Mouse (Mus musculus) limb, embryonic 12.5 days (tissue): Measurements from ENCODE around the gene Sgf29. TPM values are rescaled to one million over a fixed set of nuclear protein-coding genes. Genes with fewer than 3 reads are reported as not detected.

Source experiments
- ATAC-seq: fragments of 200-750 bp; cut with Nextera tagmentation; 2 replicates; pipeline ENCODE4 v1.8.0; 2017; ENCODE audit warnings: low read depth, moderate TSS enrichment; ENCODE audit not compliant: insufficient number of reproducible peaks, insufficient read depth, low FRiP score, low TSS enrichment
- H3K27ac ChIP-seq: fragments of 300-500 bp; sonication (generic); 2 replicates; pipeline ENCODE4 v1.5.1; 2016; ENCODE audit warnings: mild to moderate bottlenecking, moderate library complexity
- H3K27me3 ChIP-seq: fragments of 300-500 bp; sonication (generic); 2 replicates; pipeline ENCODE4 v1.6.1; 2016; ENCODE audit warnings: mild to moderate bottlenecking, moderate library complexity
- H3K36me3 ChIP-seq: fragments of 300-500 bp; sonication (generic); 2 replicates; pipeline ENCODE4 v1.6.1; 2016; ENCODE audit warnings: mild to moderate bottlenecking, moderate library complexity
- H3K4me1 ChIP-seq: fragments of 300-500 bp; sonication (generic); replicated peaks from 2 replicates; pipeline ENCODE4 v1.6.1; 2016
- H3K4me2 ChIP-seq: fragments of 300-500 bp; sonication (generic); 2 replicates; pipeline ENCODE4 v1.6.1; 2016; ENCODE audit warnings: mild to moderate bottlenecking, moderate library complexity
- H3K4me3 ChIP-seq: fragments of 300-500 bp; sonication (generic); replicated peaks from 2 replicates; pipeline ENCODE4 v1.5.1; 2016; ENCODE audit warnings: mild to moderate bottlenecking
- H3K9ac ChIP-seq: fragments of 300-500 bp; sonication (generic); replicated peaks from 2 replicates; pipeline ENCODE4 v1.6.1; 2016; ENCODE audit warnings: mild to moderate bottlenecking, moderate library complexity
- H3K9me3 ChIP-seq: fragments of 300-500 bp; sonication (generic); 2 replicates; pipeline ENCODE4 v1.6.1; 2016; ENCODE audit warnings: mild to moderate bottlenecking, moderate library complexity
- WGBS: fragments of 180-500 bp; shearing (Covaris S2); methylation state at CpG from one replicate; pipeline ENCODE4 v1.1.7; 2016; 5-methylcytosine and 5-hydroxymethylcytosine counted together
- polyA plus RNA-seq: library from polyadenylated mRNA; unstranded; fragments of >200 nt; fragmentation: Nextera tagmentation; extraction: Ambion mirVana; gene quantifications from 2 replicates; pipeline ENCODE4 v1.2.1, GENCODE M21; 2016

Sgf29 gene
- polyA plus RNA-seq, 1 experiment from 2014 or later: 47.7 TPM

- WGBS: 89% methylated on average over 19 of the region's 19 CpGs
- ATAC-seq: no peak
- Histone ChIP-seq H3K4me2 (no peak within 1 kb of the TSS), H3K9ac (no peak within 1 kb of the TSS), H3K9me3 (0 out of 2 replicates have a peak, but pooled peaks cover 4% of the 10 kb centered on the region), H3K27ac (no peak within 1 kb of the TSS), H3K27me3 (peaks cover 40% of the 10 kb centered on the region), H3K4me1 (peaks cover 18% of the 10 kb centered on the region), H3K4me3 (no peak within 1 kb of the TSS), H3K36me3 (no peaks in the 10 kb centered on the region)
These were observed 58.5 kb downstream of the Sgf29 start, which contains the start of gene Coro1a for GRCm38 (mm10) chr7:126707442-126708174. Gene Coro1a (minus strand): TSS chr7:126707787.

- no peak overlapping the region for H3K4me2 ChIP-seq
- H3K27me3 ChIP-seq: peaks cover 32% of the 10 kb centered on the region
- 0 out of 2 replicates have a peak, but pooled peaks cover 4% of the 10 kb centered on the region for H3K9me3 ChIP-seq
- ATAC-seq: no peak
- peaks cover 16% of the 10 kb centered on the region for H3K4me1 ChIP-seq
- H3K27ac ChIP-seq: no peak overlapping the region
- H3K36me3 ChIP-seq: no peaks in the 10 kb centered on the region
- no peak overlapping the region for H3K4me3 ChIP-seq
- H3K9ac ChIP-seq: no peak overlapping the region
- WGBS: 81% methylated on average over 10 of the region's 10 CpGs
These were observed 59.3 kb downstream of the Sgf29 start for GRCm38 (mm10) chr7:126708175-126708952.

GRCm38 (mm10) chr7:126710266-126710665 lies 61.2 kb downstream of the Sgf29 start:
- no peak for ATAC-seq
- 0 out of 2 replicates have a peak, but pooled peaks cover 4% of the 10 kb centered on the region for H3K9me3 ChIP-seq
- peaks cover 14% of the 10 kb centered on the region for H3K27me3 ChIP-seq
- H3K36me3 ChIP-seq: no peaks in the 10 kb centered on the region
- WGBS: 68% methylated on average over 4 of the region's 4 CpGs
- H3K9ac ChIP-seq: no peak overlapping the region
- H3K27ac ChIP-seq: no peak overlapping the region
- peaks cover under 1% of the 10 kb centered on the region; the same call in 1 of the 2 replicates for H3K4me1 ChIP-seq
- H3K4me3 ChIP-seq: no peak overlapping the region
- H3K4me2 ChIP-seq: no peak overlapping the region

GRCm38 (mm10) chr7:126711910-126712309 lies 62.8 kb downstream of the Sgf29 start:
- H3K27ac ChIP-seq: no peak overlapping the region
- no peaks in the 10 kb centered on the region for H3K4me1 ChIP-seq
- WGBS: 77% methylated on average over 3 of the region's 3 CpGs
- 0 out of 2 replicates have a peak, but pooled peaks cover 4% of the 10 kb centered on the region for H3K9me3 ChIP-seq
- H3K9ac ChIP-seq: no peak overlapping the region
- H3K27me3 ChIP-seq: 0 out of 2 replicates have a peak, but pooled peaks cover 4% of the 10 kb centered on the region
- no peak for ATAC-seq
- no peak overlapping the region for H3K4me2 ChIP-seq
- H3K4me3 ChIP-seq: no peak overlapping the region
- H3K36me3 ChIP-seq: no peaks in the 10 kb centered on the region

GRCm38 (mm10) chr7:126715679-126716078 lies 66.6 kb downstream of the Sgf29 start:
- no peak for ATAC-seq
- 0 out of 2 replicates have a peak, but pooled peaks cover 3% of the 10 kb centered on the region for H3K9me3 ChIP-seq
- 0 out of 2 replicates have a peak, but pooled peaks cover 4% of the 10 kb centered on the region for H3K27me3 ChIP-seq
- no peak overlapping the region for H3K4me2 ChIP-seq
- H3K4me3 ChIP-seq: no peak overlapping the region
- H3K36me3 ChIP-seq: no peaks in the 10 kb centered on the region
- 87% methylated on average over 4 of the region's 4 CpGs for WGBS
- H3K27ac ChIP-seq: no peak overlapping the region
- H3K4me1 ChIP-seq: no peaks in the 10 kb centered on the region
- H3K9ac ChIP-seq: no peak overlapping the region

GRCm38 (mm10) chr7:126717566-126717965 lies 68.5 kb downstream of the Sgf29 start:
- Histone ChIP-seq H3K9me3 (0 out of 2 replicates have a peak, but pooled peaks cover 3% of the 10 kb centered on the region), H3K9ac (no peak overlapping the region), H3K36me3 (no peaks in the 10 kb centered on the region), H3K27ac (no peak overlapping the region), H3K27me3 (no peaks in the 10 kb centered on the region), H3K4me2 (no peak overlapping the region), H3K4me1 (no peaks in the 10 kb centered on the region), H3K4me3 (no peak overlapping the region)
- no peak for ATAC-seq
- WGBS: 89% methylated on average over 3 of the region's 3 CpGs

GRCm38 (mm10) chr7:126718787-126719337 lies 69.8 kb downstream of the Sgf29 start:
- no peak overlapping the region for H3K4me3 ChIP-seq
- no peaks in the 10 kb centered on the region for H3K36me3 ChIP-seq
- no peak for ATAC-seq
- H3K27ac ChIP-seq: no peak overlapping the region
- H3K27me3 ChIP-seq: no peaks in the 10 kb centered on the region
- 91% methylated on average over 5 of the region's 5 CpGs for WGBS
- H3K4me1 ChIP-seq: no peaks in the 10 kb centered on the region
- H3K4me2 ChIP-seq: no peak overlapping the region
- 0 out of 2 replicates have a peak, but pooled peaks cover 3% of the 10 kb centered on the region for H3K9me3 ChIP-seq
- H3K9ac ChIP-seq: no peak overlapping the region

GRCm38 (mm10) chr7:126721635-126722034 lies 72.5 kb downstream of the Sgf29 start:
- Histone ChIP-seq H3K4me1 (no peaks in the 10 kb centered on the region), H3K36me3 (no peaks in the 10 kb centered on the region), H3K27ac (no peak overlapping the region), H3K9ac (no peak overlapping the region), H3K4me2 (no peak overlapping the region), H3K4me3 (no peak overlapping the region), H3K9me3 (0 out of 2 replicates have a peak, but pooled peaks cover 3% of the 10 kb centered on the region), H3K27me3 (no peaks in the 10 kb centered on the region)
- ATAC-seq: no peak
- 86% methylated on average over 13 of the region's 13 CpGs for WGBS

Other genes with a start within 250 kb of the Sgf29 start
- not detected in 2 replicates for gene Cd19, start 234.4 kb upstream of the Sgf29 start, polyA plus RNA-seq
- 37.1 and 37.7 TPM in 2 replicates for gene Rabep2, start 220.6 kb upstream of the Sgf29 start, polyA plus RNA-seq
- 52.5 and 54.1 TPM in 2 replicates for gene Atp2a1, start 186.2 kb upstream of the Sgf29 start, polyA plus RNA-seq
- 57.8 and 59.9 TPM in 2 replicates for gene Sh2b1, start 173.9 kb upstream of the Sgf29 start, polyA plus RNA-seq
- 137 and 140 TPM in 2 replicates for gene Tufm, start 161.9 kb upstream of the Sgf29 start, polyA plus RNA-seq
- 59.6 and 65.8 TPM in 2 replicates for gene Atxn2l, start 145.9 kb upstream of the Sgf29 start, polyA plus RNA-seq
- 202 and 205 TPM in 2 replicates for gene Eif3c, start 82.9 kb upstream of the Sgf29 start, polyA plus RNA-seq
- gene Apobr, start 64.4 kb upstream of the Sgf29 start, polyA plus RNA-seq: 0.56 and 0.90 TPM in 2 replicates
- gene Cln3, start 63.5 kb upstream of the Sgf29 start, polyA plus RNA-seq: 34.0 TPM in 2 replicates
- not detected in 2 replicates for gene Il27, start 54.4 kb upstream of the Sgf29 start, polyA plus RNA-seq
- 0.28 TPM in 1 of 2 replicates, not detected in the other for gene Nupr1, start 18.4 kb upstream of the Sgf29 start, polyA plus RNA-seq
- gene Sult1a1, start 27.1 kb downstream of the Sgf29 start, polyA plus RNA-seq: 0.83 and 1.2 TPM in 2 replicates
- 145 and 156 TPM in 2 replicates for gene Bola2, start 46.1 kb downstream of the Sgf29 start, polyA plus RNA-seq
- 14.5 and 14.7 TPM in 2 replicates for gene Slx1b, start 46.5 kb downstream of the Sgf29 start, polyA plus RNA-seq
- gene Coro1a, start 58.5 kb downstream of the Sgf29 start, polyA plus RNA-seq: 36.6 and 39.1 TPM in 2 replicates
- 36.4 and 38.5 TPM in 2 replicates for gene Mapk3, start 110.3 kb downstream of the Sgf29 start, polyA plus RNA-seq
- 1.3 and 2.4 TPM in 2 replicates for gene Gdpd3, start 117.0 kb downstream of the Sgf29 start, polyA plus RNA-seq
- 104 and 126 TPM in 2 replicates for gene Ypel3, start 127.6 kb downstream of the Sgf29 start, polyA plus RNA-seq
- 0.50 and 0.68 TPM in 2 replicates for gene Tbx6, start 132.2 kb downstream of the Sgf29 start, polyA plus RNA-seq
- 378 and 401 TPM in 2 replicates for gene Ppp4c, start 143.2 kb downstream of the Sgf29 start, polyA plus RNA-seq
- gene Fam57b, start 148.4 kb downstream of the Sgf29 start, polyA plus RNA-seq: 0.19 and 0.33 TPM in 2 replicates
- gene 4930451I11Rik, start 182.3 kb downstream of the Sgf29 start, polyA plus RNA-seq: not detected in 2 replicates
- gene Doc2a, start 198.1 kb downstream of the Sgf29 start, polyA plus RNA-seq: 1.5 and 2.3 TPM in 2 replicates
- gene Hirip3, start 212.7 kb downstream of the Sgf29 start, polyA plus RNA-seq: 46.1 and 50.7 TPM in 2 replicates
- 93.3 and 101 TPM in 2 replicates for gene Ino80e, start 213.1 kb downstream of the Sgf29 start, polyA plus RNA-seq
- gene Taok2, start 235.4 kb downstream of the Sgf29 start, polyA plus RNA-seq: 58.2 and 60.3 TPM in 2 replicates